In genomic region chr11:120851582-120851981, GRCm38 (mm10) we compare ENCODE assay signal across 15 mouse cellular contexts. TPM values are rescaled to one million over a fixed set of nuclear protein-coding genes. Genes with fewer than 3 reads are reported as not detected.
DNase-seq lines count a peak whose midpoint lies in the region; ATAC-seq lines count a peak whose summit lies in the region.
"Had no signal": no experiment of that assay in that cellular context is flagged by ENCODE, and none has a peak within 500 bp of the region (broad histone marks: within the 10 kb centered on the region; RNA-seq: fewer than 3 reads in every experiment).

No protein-coding gene starts in this region.

- H3K9ac ChIP-seq in kidney, embryonic 14.5 days (ENCODE audit: low read depth, low read length) = no peak overlapping the region
- H3K9ac ChIP-seq in lung, embryonic 16.5 days (ENCODE audit: low read length) = no peak overlapping the region
- no peak overlapping the region for H3K9ac ChIP-seq in hindbrain, embryonic 16.5 days (ENCODE audit: low read depth, low read length)
- no peak overlapping the region for H3K9ac ChIP-seq in midbrain, embryonic 13.5 days (replicated peaks)
- H3K9ac ChIP-seq: hindbrain, embryonic 14.5 days; limb, embryonic 13.5 days; neural tube, embryonic 12.5 days had no signal

- ATAC-seq in kidney, embryonic 14.5 days (ENCODE audit: low FRiP score, low TSS enrichment) = no peak
- no peak for ATAC-seq in lung, embryonic 16.5 days (ENCODE audit: low read depth)
- no peak for ATAC-seq in hindbrain, embryonic 16.5 days
- ATAC-seq in midbrain, embryonic 13.5 days = no peak
- ATAC-seq: forebrain, embryonic 14.5 days had no signal

- H3K4me1 ChIP-seq in kidney, embryonic 14.5 days (ENCODE audit: control insufficient read depth, insufficient read depth, low read length) = peaks cover 19% of the 10 kb centered on the region; the same call in 1 of the 2 replicates
- H3K4me1 ChIP-seq in lung, embryonic 16.5 days (replicated peaks; ENCODE audit: control insufficient read depth, insufficient read depth, low read length) = peaks cover 38% of the 10 kb centered on the region
- no peaks in the 10 kb centered on the region for H3K4me1 ChIP-seq in hindbrain, embryonic 16.5 days (ENCODE audit: control insufficient read depth, insufficient read depth, low read depth, low read length)
- H3K4me1 ChIP-seq in midbrain, embryonic 13.5 days (replicated peaks) = no peaks in the 10 kb centered on the region
- H3K4me1 ChIP-seq: neural tube, embryonic 12.5 days had no signal

- H3K4me3 ChIP-seq in kidney, embryonic 14.5 days (ENCODE audit: low read length) = no peak overlapping the region
- no peak overlapping the region for H3K4me3 ChIP-seq in lung, embryonic 16.5 days (ENCODE audit: low read length)
- H3K4me3 ChIP-seq in hindbrain, embryonic 16.5 days (ENCODE audit: low read length) = no peak overlapping the region
- H3K4me3 ChIP-seq in midbrain, embryonic 13.5 days (replicated peaks) = no peak overlapping the region
- H3K4me3 ChIP-seq: limb, embryonic 13.5 days; neural tube, embryonic 12.5 days had no signal

- H3K27ac ChIP-seq in kidney, embryonic 14.5 days (ENCODE audit: low read depth, low read length) = peak overlapping the region; percentile 10; the same call in 1 of the 2 replicates
- H3K27ac ChIP-seq in lung, embryonic 16.5 days (ENCODE audit: low read length) = peak overlapping the region; percentile 91
- H3K27ac ChIP-seq in hindbrain, embryonic 16.5 days (ENCODE audit: low read depth, low read length) = no peak overlapping the region
- no peak overlapping the region for H3K27ac ChIP-seq in midbrain, embryonic 13.5 days
- H3K27ac ChIP-seq: hindbrain, embryonic 14.5 days; limb, embryonic 13.5 days; neural tube, embryonic 12.5 days had no signal

- DNase-seq in kidney, postnatal 14 days = no peak
- no peak for DNase-seq in lung, postnatal 10 days
- peak; percentile 45 for DNase-seq in induced T-regulatory cell, adult 2 months (ENCODE audit: low read depth)
- DNase-seq: cerebellum, adult 11-12 months; cerebellum, postnatal 25 days; layer of hippocampus, adult 9-11 months; thymus, postnatal 4 days had no signal

- WGBS in kidney, embryonic 14.5 days = 45% methylated on average over 2 of the region's 2 CpGs
- 66% methylated on average over 2 of the region's 2 CpGs for WGBS in lung, embryonic 16.5 days
- 76% methylated on average over 2 of the region's 2 CpGs for WGBS in hindbrain, embryonic 16.5 days
- 84% methylated on average over 2 of the region's 2 CpGs for WGBS in midbrain, embryonic 13.5 days

- H3K9me3 ChIP-seq in kidney, embryonic 14.5 days (ENCODE audit: control insufficient read depth, low read length) = no peaks in the 10 kb centered on the region
- H3K9me3 ChIP-seq in lung, embryonic 16.5 days (ENCODE audit: control insufficient read depth, low read length) = no peaks in the 10 kb centered on the region
- H3K9me3 ChIP-seq in hindbrain, embryonic 16.5 days (ENCODE audit: control insufficient read depth, low read length) = no peaks in the 10 kb centered on the region
- H3K9me3 ChIP-seq in midbrain, embryonic 13.5 days = no peaks in the 10 kb centered on the region
- H3K9me3 ChIP-seq: limb, embryonic 13.5 days; neural tube, embryonic 12.5 days had no signal

- H3K27me3 ChIP-seq in kidney, embryonic 14.5 days (ENCODE audit: control insufficient read depth, insufficient read depth, low read length) = no peaks in the 10 kb centered on the region
- no peaks in the 10 kb centered on the region for H3K27me3 ChIP-seq in lung, embryonic 16.5 days (ENCODE audit: control insufficient read depth, insufficient read depth, low read depth, low read length)
- H3K27me3 ChIP-seq in hindbrain, embryonic 16.5 days (replicated peaks; ENCODE audit: control insufficient read depth, insufficient read depth, low read length) = no peaks in the 10 kb centered on the region
- no peaks in the 10 kb centered on the region for H3K27me3 ChIP-seq in midbrain, embryonic 13.5 days
- H3K27me3 ChIP-seq: limb, embryonic 13.5 days; neural tube, embryonic 12.5 days had no signal

- H3K4me2 ChIP-seq in kidney, embryonic 14.5 days (replicated peaks; ENCODE audit: low read depth, low read length) = no peak overlapping the region
- H3K4me2 ChIP-seq in lung, embryonic 16.5 days (ENCODE audit: low read depth, low read length) = no peak overlapping the region
- H3K4me2 ChIP-seq in hindbrain, embryonic 16.5 days (ENCODE audit: low read length) = no peak overlapping the region
- no peak overlapping the region for H3K4me2 ChIP-seq in midbrain, embryonic 13.5 days (replicated peaks)
- H3K4me2 ChIP-seq: hindbrain, embryonic 14.5 days; limb, embryonic 13.5 days; neural tube, embryonic 12.5 days had no signal

- H3K36me3 ChIP-seq in kidney, embryonic 14.5 days (ENCODE audit: control insufficient read depth, insufficient read depth, low read length) = no peaks in the 10 kb centered on the region
- H3K36me3 ChIP-seq in lung, embryonic 16.5 days (ENCODE audit: control insufficient read depth, insufficient read depth, low read length) = peaks cover 2% of the 10 kb centered on the region; the same call in 1 of the 2 replicates
- 0 out of 2 replicates have a peak, but pooled peaks cover 2% of the 10 kb centered on the region for H3K36me3 ChIP-seq in hindbrain, embryonic 16.5 days (ENCODE audit: control insufficient read depth, insufficient read depth, low read length)
- H3K36me3 ChIP-seq in midbrain, embryonic 13.5 days = 0 out of 2 replicates have a peak, but pooled peaks cover under 1% of the 10 kb centered on the region
- H3K36me3 ChIP-seq: neural tube, embryonic 12.5 days had no signal

RNA-seq across cellular contexts. Expression of gene Fasn, which starts 27.2 kb away (rescaled TPM):
- 54.9 and 79.9 TPM in 2 replicates for polyA plus RNA-seq in kidney, embryonic 14.5 days (2014; fragmentation: Nextera tagmentation; extraction: Ambion mirVana)
- polyA plus RNA-seq in lung, embryonic 16.5 days (2015; fragmentation: Nextera tagmentation; extraction: Ambion mirVana) = 50.6 and 53.5 TPM in 2 replicates
- polyA plus RNA-seq in hindbrain, embryonic 16.5 days (2015; fragmentation: Nextera tagmentation; extraction: Ambion mirVana) = 82.9 and 92.6 TPM in 2 replicates
- polyA plus RNA-seq in midbrain, embryonic 13.5 days (2015; fragmentation: Nextera tagmentation; extraction: Ambion mirVana) = 83.6 and 89.2 TPM in 2 replicates

RNA-seq across cellular contexts. Expression of gene Dus1l, which starts 55.4 kb away (rescaled TPM):
- 58.2 and 80.3 TPM in 2 replicates for polyA plus RNA-seq in kidney, embryonic 14.5 days (2014; fragmentation: Nextera tagmentation; extraction: Ambion mirVana)
- 74.0 and 80.9 TPM in 2 replicates for polyA plus RNA-seq in lung, embryonic 16.5 days (2015; fragmentation: Nextera tagmentation; extraction: Ambion mirVana)
- polyA plus RNA-seq in hindbrain, embryonic 16.5 days (2015; fragmentation: Nextera tagmentation; extraction: Ambion mirVana) = 46.9 and 48.5 TPM in 2 replicates
- 51.4 and 55.7 TPM in 2 replicates for polyA plus RNA-seq in midbrain, embryonic 13.5 days (2015; fragmentation: Nextera tagmentation; extraction: Ambion mirVana)

Comparison
In these comparisons a context has a peak if more than half of its experiments do, and no peak if none do; other contexts are left out.
1. H3K27ac ChIP-seq: peak in kidney, embryonic 14.5 days (single experiment) and lung, embryonic 16.5 days (single experiment); none in hindbrain, embryonic 16.5 days (single experiment) and midbrain, embryonic 13.5 days (single experiment).